Mouse (Mus musculus): Measurements from ENCODE around the gene 4930469K13Rik. TPM values are rescaled to one million over a fixed set of nuclear protein-coding genes. Genes with fewer than 3 reads are reported as not detected.

4930469K13Rik gene
- polyA plus RNA-seq, 1 experiment from 2014 or later, result 0.46 TPM

DNA sequence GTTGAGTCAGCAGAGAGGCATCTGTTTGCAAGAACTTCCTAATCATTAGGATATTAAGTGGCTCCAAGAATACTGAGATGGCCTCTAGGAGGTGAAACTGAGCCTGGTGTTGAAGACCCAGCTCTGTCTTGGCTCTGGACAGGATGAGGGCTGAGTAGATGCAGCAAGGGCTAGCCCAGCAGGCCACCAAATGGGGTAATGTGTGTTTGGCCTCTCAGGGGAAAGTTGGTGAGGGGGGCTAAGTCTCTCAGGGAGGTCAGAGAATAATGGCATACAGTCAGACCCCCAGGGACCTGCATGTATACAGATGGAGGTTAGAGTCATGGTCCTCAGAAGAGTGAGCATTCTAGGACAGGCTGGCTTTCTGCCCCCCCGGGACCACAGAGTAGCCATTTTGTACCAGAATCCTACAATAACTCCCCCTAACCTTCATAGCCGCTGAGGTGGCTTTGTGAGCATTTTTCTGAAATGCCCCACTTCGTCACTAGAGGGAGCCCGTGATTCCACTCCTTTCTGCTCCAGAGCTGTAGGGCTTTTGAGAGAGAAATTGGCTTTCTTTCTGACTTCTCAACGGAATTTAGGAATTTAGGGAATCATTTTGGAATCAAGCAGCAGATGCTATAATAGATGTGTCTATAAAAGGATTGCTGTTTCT lies 96.3 kb downstream of the 4930469K13Rik start:
- H3K4me1 ChIP-seq, result no peaks in the 10 kb centered on the region
- no peaks in the 10 kb centered on the region for H3K36me3 ChIP-seq
- no peak overlapping the region for H3K27ac ChIP-seq
- 4% methylated on average over 5 of the region's 5 CpGs for WGBS
- H3K9ac ChIP-seq, result no peak overlapping the region
- ATAC-seq (ENCODE audit: borderline replicate concordance, extremely low read depth, low FRiP score, low TSS enrichment), result no peak
- no peaks in the 10 kb centered on the region for H3K9me3 ChIP-seq
- H3K27me3 ChIP-seq, result no peaks in the 10 kb centered on the region
- no peak overlapping the region for H3K4me2 ChIP-seq
- no peak overlapping the region for H3K4me3 ChIP-seq

DNA sequence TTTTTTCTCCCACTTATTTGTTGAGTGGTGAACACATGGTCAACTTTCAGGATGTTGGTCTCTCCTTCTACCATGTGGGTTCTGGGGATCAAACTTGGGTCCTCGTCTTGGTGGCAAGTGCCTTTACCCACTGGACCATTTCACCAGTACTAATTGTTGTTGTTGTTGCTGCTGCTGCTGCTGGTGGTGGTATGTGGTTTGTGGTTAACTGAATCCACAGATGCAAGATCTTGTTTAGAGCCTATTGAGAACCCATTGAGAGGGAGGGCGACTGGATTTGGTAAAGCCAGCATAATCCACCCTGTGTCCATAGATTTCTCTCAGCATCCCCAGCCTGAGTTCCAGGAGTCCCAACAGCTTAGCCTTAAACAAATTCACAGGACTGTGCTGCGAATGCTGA lies 97.9 kb downstream of the 4930469K13Rik start:
- ATAC-seq (ENCODE audit: borderline replicate concordance, extremely low read depth, low FRiP score, low TSS enrichment), result no peak
- no peaks in the 10 kb centered on the region for H3K9me3 ChIP-seq
- no peak overlapping the region for H3K4me3 ChIP-seq
- H3K4me1 ChIP-seq, result no peaks in the 10 kb centered on the region
- H3K27ac ChIP-seq, result no peak overlapping the region
- no peak overlapping the region for H3K4me2 ChIP-seq
- 79% methylated on average over 3 of the region's 3 CpGs for WGBS
- H3K36me3 ChIP-seq, result no peaks in the 10 kb centered on the region
- no peak overlapping the region for H3K9ac ChIP-seq
- H3K27me3 ChIP-seq, result no peaks in the 10 kb centered on the region

DNA sequence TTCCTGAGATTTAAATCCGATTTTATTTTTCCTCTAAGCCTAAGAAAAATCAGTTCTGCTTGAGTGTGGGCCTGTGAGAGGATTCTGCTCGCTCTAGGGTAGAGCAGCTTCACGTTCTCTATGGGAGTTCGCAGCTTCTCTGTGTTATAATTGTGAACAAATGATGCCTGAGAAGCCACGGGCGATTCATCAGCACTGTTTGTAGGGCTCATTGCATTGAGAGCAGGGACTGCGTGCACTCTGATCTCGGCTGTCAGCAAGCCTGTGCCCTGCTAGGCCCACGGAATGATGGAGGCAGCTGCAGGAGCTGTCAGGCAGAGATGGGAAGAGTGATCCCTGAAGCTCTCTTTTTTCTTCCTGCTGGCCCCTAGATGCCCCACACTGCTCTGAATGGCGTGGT lies 100.1 kb downstream of the 4930469K13Rik start:
- Histone ChIP-seq H3K9ac (no peak overlapping the region), H3K4me2 (no peak overlapping the region), H3K4me1 (no peaks in the 10 kb centered on the region), H3K9me3 (no peaks in the 10 kb centered on the region), H3K27ac (no peak overlapping the region), H3K27me3 (peaks cover 2% of the 10 kb centered on the region; the same call in 1 of the 2 replicates), H3K4me3 (no peak overlapping the region), H3K36me3 (no peaks in the 10 kb centered on the region)
- 63% methylated on average over 10 of the region's 10 CpGs for WGBS
- ATAC-seq (ENCODE audit: borderline replicate concordance, extremely low read depth, low FRiP score, low TSS enrichment), result no peak

DNA sequence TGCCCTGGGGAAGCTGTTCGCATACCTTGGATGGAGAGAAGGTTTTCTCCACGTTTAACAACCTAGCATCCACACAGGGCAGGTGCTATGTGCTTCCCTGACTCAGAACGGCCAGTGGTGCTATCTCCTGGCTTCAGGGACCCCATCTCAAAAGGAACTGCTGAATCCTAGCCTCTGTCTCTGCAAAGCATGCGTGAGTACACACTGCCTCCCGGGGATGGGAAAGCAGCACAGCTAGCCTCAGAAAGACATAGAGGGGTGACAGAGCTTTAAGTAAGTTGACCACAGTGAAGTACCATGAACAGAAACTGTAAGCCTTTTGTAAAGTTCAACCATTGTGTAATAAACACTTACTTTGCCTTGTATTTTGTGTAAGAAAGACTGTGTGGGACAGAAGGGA lies 104.9 kb downstream of the 4930469K13Rik start:
- H3K9ac ChIP-seq, result no peak overlapping the region
- H3K9me3 ChIP-seq, result no peaks in the 10 kb centered on the region
- no peak for ATAC-seq (ENCODE audit: borderline replicate concordance, extremely low read depth, low FRiP score, low TSS enrichment)
- no peaks in the 10 kb centered on the region for H3K36me3 ChIP-seq
- peaks cover 3% of the 10 kb centered on the region; the same call in 1 of the 2 replicates for H3K27me3 ChIP-seq
- no peak overlapping the region for H3K4me3 ChIP-seq
- H3K4me2 ChIP-seq, result no peak overlapping the region
- no peak overlapping the region for H3K27ac ChIP-seq
- 58% methylated on average over 5 of the region's 5 CpGs for WGBS
- H3K4me1 ChIP-seq, result 0 out of 2 replicates have a peak, but pooled peaks cover 4% of the 10 kb centered on the region

DNA sequence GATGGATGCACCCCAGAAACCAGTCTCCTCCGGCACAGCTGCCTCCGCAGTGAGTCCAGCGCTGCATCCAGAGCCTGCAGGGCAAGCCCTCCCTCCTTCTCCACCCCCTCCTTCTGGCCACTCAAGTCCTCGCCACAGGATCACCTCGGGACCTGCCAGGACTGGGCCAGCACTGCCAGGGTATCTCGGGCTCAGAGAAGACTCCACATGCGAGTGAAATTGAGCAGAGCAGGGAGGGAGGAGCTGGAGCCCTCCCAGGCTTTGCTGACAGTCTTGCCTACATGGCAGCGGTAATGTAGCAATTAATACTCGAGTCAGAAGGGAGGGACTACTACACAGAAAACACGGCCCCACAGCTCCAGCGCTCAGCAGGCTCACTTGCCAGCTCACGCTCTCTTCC lies 105.4 kb downstream of the 4930469K13Rik start, which contains the start of gene Kcnip1:
Gene Kcnip1 (minus strand): TSS at position 215 of the 400 bp plus-strand sequence.
- no peak for ATAC-seq (ENCODE audit: borderline replicate concordance, extremely low read depth, low FRiP score, low TSS enrichment)
- Histone ChIP-seq H3K27me3 (peaks cover 3% of the 10 kb centered on the region; the same call in 1 of the 2 replicates), H3K36me3 (no peaks in the 10 kb centered on the region), H3K4me2 (peak within 1 kb of the TSS; percentile 18; the same call in 1 of the 2 replicates), H3K4me1 (0 out of 2 replicates have a peak, but pooled peaks cover 4% of the 10 kb centered on the region), H3K27ac (no peak within 1 kb of the TSS), H3K9me3 (no peaks in the 10 kb centered on the region), H3K4me3 (no peak within 1 kb of the TSS), H3K9ac (no peak within 1 kb of the TSS)
- WGBS, result 16% methylated on average over 12 of the region's 12 CpGs

DNA sequence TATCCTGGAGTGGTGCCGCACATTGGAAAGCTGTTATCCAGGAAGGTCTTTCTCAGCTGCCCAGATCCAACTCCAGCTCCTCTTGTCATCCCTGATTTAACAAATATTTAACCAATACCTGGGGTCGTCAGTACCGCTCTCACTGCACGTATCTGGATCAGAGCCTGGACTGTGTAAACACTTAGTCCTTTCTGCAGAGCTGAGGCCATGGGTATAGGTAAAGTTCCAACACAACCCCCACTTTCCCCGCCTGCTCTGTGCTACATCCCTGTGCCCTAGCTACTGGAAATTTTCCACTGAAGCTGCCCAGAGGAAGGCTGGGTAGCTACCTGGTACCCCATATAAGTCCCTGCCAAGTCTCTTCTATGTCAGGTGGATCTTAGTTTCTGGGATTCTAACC lies 108.4 kb downstream of the 4930469K13Rik start:
- peaks cover 3% of the 10 kb centered on the region; the same call in 1 of the 2 replicates for H3K27me3 ChIP-seq
- H3K27ac ChIP-seq, result no peak overlapping the region
- peak; percentile 56; the same call in 1 of the 2 replicates for ATAC-seq (ENCODE audit: borderline replicate concordance, extremely low read depth, low FRiP score, low TSS enrichment)
- no peak overlapping the region for H3K4me2 ChIP-seq
- no peak overlapping the region for H3K4me3 ChIP-seq
- 0 out of 2 replicates have a peak, but pooled peaks cover 4% of the 10 kb centered on the region for H3K4me1 ChIP-seq
- H3K9ac ChIP-seq, result no peak overlapping the region
- H3K9me3 ChIP-seq, result no peaks in the 10 kb centered on the region
- 42% methylated on average over 5 of the region's 5 CpGs for WGBS
- no peaks in the 10 kb centered on the region for H3K36me3 ChIP-seq

DNA sequence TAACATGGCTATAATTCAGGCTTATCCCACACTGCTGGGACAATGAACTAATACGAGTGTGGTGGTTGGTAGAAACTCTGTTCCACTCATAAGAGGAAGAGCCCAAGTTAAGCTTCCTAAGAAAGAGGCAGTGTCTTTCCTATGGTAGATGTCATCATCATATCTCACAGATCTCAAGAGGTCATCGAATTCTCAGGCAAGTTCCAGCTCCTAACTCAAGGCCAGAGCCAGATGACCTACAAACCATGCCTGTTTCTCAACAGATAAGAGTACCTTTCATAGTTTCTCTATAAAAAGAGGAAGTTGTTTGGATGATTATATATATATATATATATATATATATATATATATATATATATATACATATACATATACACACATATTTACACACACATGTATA lies 111.8 kb downstream of the 4930469K13Rik start:
- Histone ChIP-seq H3K27ac (no peak overlapping the region), H3K9ac (no peak overlapping the region), H3K4me1 (0 out of 2 replicates have a peak, but pooled peaks cover 4% of the 10 kb centered on the region), H3K36me3 (no peaks in the 10 kb centered on the region), H3K4me3 (no peak overlapping the region), H3K4me2 (no peak overlapping the region), H3K27me3 (no peaks in the 10 kb centered on the region), H3K9me3 (no peaks in the 10 kb centered on the region)
- 80% methylated on average over 2 of the region's 2 CpGs for WGBS
- no peak for ATAC-seq (ENCODE audit: borderline replicate concordance, extremely low read depth, low FRiP score, low TSS enrichment)

DNA sequence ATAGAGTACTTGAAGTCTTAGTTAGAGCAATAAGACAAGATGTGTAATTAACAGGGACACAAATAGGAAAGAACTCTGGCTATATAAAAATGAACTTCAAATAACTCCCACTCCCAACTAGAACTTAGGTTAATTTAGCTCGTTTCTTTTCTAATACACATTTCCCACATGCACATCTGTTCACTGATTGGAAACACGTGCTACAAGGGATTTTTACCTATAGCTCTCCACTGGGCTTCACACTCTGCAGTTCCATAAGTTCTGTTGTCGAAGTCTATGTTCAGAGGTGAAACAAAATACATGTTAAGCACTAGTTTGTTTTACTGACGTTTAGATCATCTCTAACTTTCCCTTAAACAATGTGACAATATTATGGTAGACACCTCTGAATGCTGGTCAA lies 118.2 kb downstream of the 4930469K13Rik start:
- Histone ChIP-seq H3K4me2 (no peak overlapping the region), H3K4me1 (no peaks in the 10 kb centered on the region), H3K9ac (no peak overlapping the region), H3K4me3 (no peak overlapping the region), H3K9me3 (no peaks in the 10 kb centered on the region), H3K27ac (no peak overlapping the region), H3K27me3 (0 out of 2 replicates have a peak, but pooled peaks cover 3% of the 10 kb centered on the region), H3K36me3 (no peaks in the 10 kb centered on the region)
- WGBS, result 65% methylated on average over 4 of the region's 4 CpGs
- ATAC-seq (ENCODE audit: borderline replicate concordance, extremely low read depth, low FRiP score, low TSS enrichment), result no peak

DNA sequence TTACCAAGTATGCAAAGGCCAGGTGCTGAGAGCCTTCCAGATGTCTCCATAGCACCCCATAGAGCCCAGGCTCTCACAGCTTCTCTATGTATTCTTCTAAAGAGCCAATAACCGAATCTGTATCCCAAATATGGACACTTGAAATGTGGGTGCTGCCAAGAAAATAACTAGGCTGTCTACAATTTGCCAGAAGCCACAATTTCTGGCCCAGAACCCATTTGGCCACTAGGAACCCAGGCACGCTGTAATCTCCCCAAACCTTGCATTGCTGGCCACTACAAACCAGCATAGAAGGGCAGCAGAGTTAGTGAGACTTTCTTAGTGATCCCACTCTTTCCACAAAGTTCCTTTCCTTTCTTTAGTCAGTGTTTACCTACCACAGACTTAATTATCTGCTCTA lies 123.2 kb downstream of the 4930469K13Rik start:
- no peak for ATAC-seq (ENCODE audit: borderline replicate concordance, extremely low read depth, low FRiP score, low TSS enrichment)
- Histone ChIP-seq H3K9ac (no peak overlapping the region), H3K4me1 (no peaks in the 10 kb centered on the region), H3K9me3 (no peaks in the 10 kb centered on the region), H3K27me3 (0 out of 2 replicates have a peak, but pooled peaks cover 3% of the 10 kb centered on the region), H3K4me2 (no peak overlapping the region), H3K36me3 (no peaks in the 10 kb centered on the region), H3K4me3 (no peak overlapping the region), H3K27ac (no peak overlapping the region)
- 68% methylated on average over 2 of the region's 2 CpGs for WGBS

DNA sequence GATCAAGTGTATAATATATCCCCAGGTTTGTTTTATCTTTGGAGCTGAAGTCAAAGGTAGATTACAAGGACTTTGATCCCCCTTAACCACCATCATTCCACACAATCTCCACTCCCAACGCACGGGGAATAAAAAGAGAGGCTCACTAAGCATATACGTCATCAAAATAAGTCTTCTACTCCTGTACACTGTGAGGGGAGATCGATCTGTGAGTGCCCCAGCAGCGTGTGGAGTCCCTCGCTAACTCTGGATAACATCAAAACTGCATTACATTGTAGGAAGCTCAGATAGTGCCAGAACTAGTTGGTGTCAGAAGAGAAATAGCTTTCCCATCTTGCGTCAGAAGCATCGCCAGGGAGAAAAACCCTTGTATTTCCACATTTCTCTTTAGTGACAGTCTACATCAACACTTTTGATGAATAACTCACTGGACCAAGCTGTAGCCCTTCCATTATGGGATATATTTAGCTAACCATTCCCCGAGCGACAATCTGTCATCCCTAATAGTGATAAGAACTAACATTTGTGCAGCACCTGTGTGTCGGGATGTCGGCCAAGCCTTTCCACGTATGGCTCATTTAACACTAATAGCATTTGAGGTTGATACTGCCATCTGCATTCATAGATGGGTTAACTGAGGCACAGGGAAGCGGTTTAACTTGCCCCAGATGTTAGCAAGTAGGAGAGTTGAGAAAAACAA lies 123.9 kb downstream of the 4930469K13Rik start:
- Histone ChIP-seq H3K27me3 (0 out of 2 replicates have a peak, but pooled peaks cover 3% of the 10 kb centered on the region), H3K4me3 (no peak overlapping the region), H3K36me3 (no peaks in the 10 kb centered on the region), H3K9ac (no peak overlapping the region), H3K27ac (no peak overlapping the region), H3K4me1 (no peaks in the 10 kb centered on the region), H3K4me2 (no peak overlapping the region), H3K9me3 (no peaks in the 10 kb centered on the region)
- WGBS, result 46% methylated on average over 14 of the region's 14 CpGs
- no peak for ATAC-seq (ENCODE audit: borderline replicate concordance, extremely low read depth, low FRiP score, low TSS enrichment)

DNA sequence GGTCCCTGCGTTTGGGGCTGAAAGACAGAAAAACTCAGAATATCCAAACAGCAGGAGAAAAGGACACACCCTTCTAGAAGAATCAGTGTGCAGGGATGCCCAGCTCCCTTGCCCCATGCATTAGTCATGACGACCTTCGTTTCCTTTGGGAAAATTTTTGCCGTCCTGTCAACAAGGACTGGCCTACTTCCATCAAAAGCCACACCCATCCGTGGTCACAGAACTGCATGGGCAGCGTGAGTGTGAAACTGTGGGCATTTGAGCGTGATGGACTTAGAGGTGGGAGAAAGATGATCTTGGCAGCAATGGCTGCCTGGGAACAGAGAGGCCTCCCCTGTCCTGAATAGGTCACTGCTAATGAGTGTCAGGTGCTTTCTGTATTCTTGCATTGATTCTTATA lies 126.2 kb downstream of the 4930469K13Rik start:
- H3K9ac ChIP-seq, result no peak overlapping the region
- no peak overlapping the region for H3K27ac ChIP-seq
- 78% methylated on average over 7 of the region's 7 CpGs for WGBS
- H3K4me3 ChIP-seq, result no peak overlapping the region
- H3K36me3 ChIP-seq, result no peaks in the 10 kb centered on the region
- no peak overlapping the region for H3K4me2 ChIP-seq
- H3K4me1 ChIP-seq, result no peaks in the 10 kb centered on the region
- H3K9me3 ChIP-seq, result no peaks in the 10 kb centered on the region
- 0 out of 2 replicates have a peak, but pooled peaks cover 3% of the 10 kb centered on the region for H3K27me3 ChIP-seq
- ATAC-seq (ENCODE audit: borderline replicate concordance, extremely low read depth, low FRiP score, low TSS enrichment), result no peak

DNA sequence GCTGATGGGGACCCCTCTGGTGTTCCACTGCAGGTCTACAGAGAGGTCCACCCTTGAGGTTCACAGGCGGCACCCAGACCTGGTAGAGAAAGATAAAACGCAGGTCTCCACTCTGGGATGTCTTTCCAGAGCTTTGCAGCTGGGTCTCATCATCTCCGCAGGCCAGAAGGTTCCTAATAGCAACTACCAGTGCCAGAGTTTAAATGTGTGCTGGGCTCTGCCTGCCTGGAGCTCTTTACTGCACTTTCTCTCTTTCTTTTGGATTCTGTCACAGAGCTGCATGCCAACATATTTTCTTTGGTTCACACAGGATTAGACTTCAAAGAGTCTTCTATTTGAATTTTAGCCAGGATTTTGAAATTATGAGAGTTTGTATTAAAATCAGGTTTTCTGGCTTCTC lies 129.2 kb downstream of the 4930469K13Rik start:
- Histone ChIP-seq H3K27ac (no peak overlapping the region), H3K4me3 (no peak overlapping the region), H3K9me3 (no peaks in the 10 kb centered on the region), H3K27me3 (no peaks in the 10 kb centered on the region), H3K36me3 (no peaks in the 10 kb centered on the region), H3K9ac (no peak overlapping the region), H3K4me1 (no peaks in the 10 kb centered on the region), H3K4me2 (no peak overlapping the region)
- ATAC-seq (ENCODE audit: borderline replicate concordance, extremely low read depth, low FRiP score, low TSS enrichment), result no peak
- WGBS, result 46% methylated on average over 3 of the region's 3 CpGs

Measured in lung, embryonic 15.5 days (tissue).